Mouse (Mus musculus) forebrain, embryonic 13.5 days (tissue): ENCODE measurements at regions not wholly inside any gene's neighbourhood (a gene's known extent, or its start where the extent isn't known, plus 50 kb on each side); places are given as distances from the start of the nearest gene placed in this dataset.

Source experiments
- ATAC-seq: fragments of 200-750 bp; cut with Nextera tagmentation; 2 replicates; pipeline ENCODE4 v1.8.0; 2017
- H3K27ac ChIP-seq: fragments of 300-500 bp; sonication (generic); 2 replicates; pipeline ENCODE4 v1.5.1; 2015; ENCODE audit warnings: inconsistent platforms, mild to moderate bottlenecking, moderate library complexity
- H3K27me3 ChIP-seq: fragments of 300-500 bp; sonication (generic); 2 replicates; pipeline ENCODE4 v1.6.1; 2015; ENCODE audit warnings: mild to moderate bottlenecking, inconsistent platforms
- H3K36me3 ChIP-seq: fragments of 300-500 bp; sonication (generic); 2 replicates; pipeline ENCODE4 v1.6.1; 2015; ENCODE audit warnings: mild to moderate bottlenecking, inconsistent platforms; ENCODE audit not compliant: poor library complexity, severe bottlenecking
- H3K4me1 ChIP-seq: fragments of 300-500 bp; sonication (generic); 2 replicates; pipeline ENCODE4 v1.6.1; 2015; ENCODE audit warnings: inconsistent platforms
- H3K4me2 ChIP-seq: fragments of 300-500 bp; sonication (generic); 2 replicates; pipeline ENCODE4 v1.6.1; 2015; ENCODE audit warnings: inconsistent platforms, mild to moderate bottlenecking, moderate library complexity
- H3K4me3 ChIP-seq: fragments of 300-500 bp; sonication (generic); 2 replicates; pipeline ENCODE4 v1.5.1; 2015; ENCODE audit warnings: mild to moderate bottlenecking, inconsistent platforms
- H3K9ac ChIP-seq: fragments of 300-500 bp; sonication (generic); 2 replicates; pipeline ENCODE4 v1.6.1; 2015; ENCODE audit warnings: mild to moderate bottlenecking, inconsistent platforms
- H3K9me3 ChIP-seq: fragments of 300-500 bp; sonication (generic); replicated peaks from 2 replicates; pipeline ENCODE4 v1.6.1; 2016; ENCODE audit warnings: inconsistent platforms
- WGBS: fragments of 180-500 bp; shearing (Covaris S2); methylation state at CpG from one replicate; pipeline ENCODE4 v1.1.7; 2015; 5-methylcytosine and 5-hydroxymethylcytosine counted together

- H3K27me3 ChIP-seq, result no peaks in the 10 kb centered on the region
- 90% methylated on average over 12 of the region's 12 CpGs for WGBS
- H3K4me3 ChIP-seq, result no peak overlapping the region
- H3K27ac ChIP-seq, result no peak overlapping the region
- H3K9ac ChIP-seq, result no peak overlapping the region
- no peaks in the 10 kb centered on the region for H3K4me1 ChIP-seq
- H3K4me2 ChIP-seq, result no peak overlapping the region
- no peaks in the 10 kb centered on the region for H3K9me3 ChIP-seq
- H3K36me3 ChIP-seq, result no peaks in the 10 kb centered on the region
- ATAC-seq, result no peak
Measured at GRCm38 (mm10) chr17:14476707-14477106, 197.4 kb downstream of the Smoc2 start.

DNA sequence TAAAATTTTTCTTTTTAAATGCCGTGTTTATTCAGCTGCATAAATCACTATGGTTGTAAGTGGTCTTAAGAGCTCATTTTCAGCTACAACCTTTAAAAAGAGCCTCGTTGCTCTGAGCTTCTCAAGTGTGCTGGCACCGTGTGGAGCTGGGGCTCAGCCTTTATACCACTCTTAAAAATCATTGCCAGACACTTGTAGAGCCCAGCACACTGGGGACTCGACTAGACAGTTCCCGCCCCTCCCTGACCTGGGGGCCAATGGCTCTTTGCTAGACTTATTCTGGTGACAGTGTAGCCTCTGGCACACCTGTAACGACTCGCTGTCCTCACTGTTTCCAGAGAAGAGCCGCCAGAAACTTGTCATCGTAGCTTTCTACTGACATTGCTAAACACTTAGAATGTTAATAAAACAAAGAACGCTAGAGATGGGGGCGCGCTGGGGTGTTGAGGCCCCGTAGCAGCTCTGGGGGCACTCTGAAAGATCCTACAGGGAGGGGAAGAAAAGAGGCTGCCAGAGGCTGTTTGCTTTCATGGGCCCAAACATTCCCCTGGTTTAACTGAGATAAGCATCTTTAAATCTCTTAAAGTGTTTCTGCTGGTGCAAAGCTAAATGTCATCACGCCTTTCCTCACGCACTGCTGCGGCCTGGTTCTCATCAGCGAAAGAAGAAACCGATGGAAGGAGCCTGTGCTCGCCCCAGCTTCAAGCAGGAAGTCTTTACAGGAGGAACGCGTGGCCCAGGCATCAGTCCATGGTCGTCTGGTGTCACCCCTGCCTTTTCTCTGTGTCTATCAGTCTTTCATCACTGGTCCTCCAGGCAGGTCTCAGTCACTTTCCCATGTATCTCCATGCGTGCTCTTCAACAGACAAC, 196.7 kb downstream of the Smoc2 start:
- Histone ChIP-seq H3K4me3 (no peak overlapping the region), H3K27me3 (no peaks in the 10 kb centered on the region), H3K27ac (no peak overlapping the region), H3K36me3 (no peaks in the 10 kb centered on the region), H3K4me1 (no peaks in the 10 kb centered on the region), H3K4me2 (no peak overlapping the region), H3K9ac (no peak overlapping the region), H3K9me3 (no peaks in the 10 kb centered on the region)
- no peak for ATAC-seq
- WGBS, result 74% methylated on average over 23 of the region's 23 CpGs

DNA sequence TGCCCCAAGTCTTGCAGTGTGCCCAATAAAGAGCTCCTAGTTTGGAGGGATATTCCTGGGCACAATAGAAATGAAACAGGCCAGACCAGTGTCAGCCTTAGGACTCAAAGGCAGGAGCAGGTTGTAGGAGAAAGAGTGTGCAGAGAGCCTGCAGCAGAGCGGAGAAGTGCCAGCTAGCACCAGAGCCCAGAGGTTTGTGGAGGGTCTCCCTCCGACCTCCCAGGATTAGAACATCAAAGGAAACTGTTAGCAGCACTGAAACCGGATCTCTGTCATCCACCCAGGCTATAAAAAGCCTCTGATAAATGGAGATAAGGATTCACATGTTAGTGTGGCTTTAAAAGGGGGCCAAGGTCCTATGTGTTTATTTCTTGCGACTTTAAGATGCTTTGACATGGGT, 196.0 kb downstream of the Smoc2 start:
- no peak overlapping the region for H3K4me3 ChIP-seq
- no peaks in the 10 kb centered on the region for H3K36me3 ChIP-seq
- H3K9me3 ChIP-seq, result no peaks in the 10 kb centered on the region
- no peak overlapping the region for H3K27ac ChIP-seq
- H3K4me1 ChIP-seq, result no peaks in the 10 kb centered on the region
- WGBS, result 34% methylated on average over 4 of the region's 4 CpGs
- no peak overlapping the region for H3K9ac ChIP-seq
- no peak overlapping the region for H3K4me2 ChIP-seq
- H3K27me3 ChIP-seq, result no peaks in the 10 kb centered on the region
- ATAC-seq, result no peak

GRCm38 (mm10) chr17:14468754-14469488, 189.6 kb downstream of the Smoc2 start:
- Histone ChIP-seq H3K27me3 (no peaks in the 10 kb centered on the region), H3K4me2 (no peak overlapping the region), H3K9ac (no peak overlapping the region), H3K36me3 (no peaks in the 10 kb centered on the region), H3K4me1 (no peaks in the 10 kb centered on the region), H3K9me3 (no peaks in the 10 kb centered on the region), H3K4me3 (no peak overlapping the region), H3K27ac (no peak overlapping the region)
- 68% methylated on average over 6 of the region's 6 CpGs for WGBS
- no peak for ATAC-seq

- Histone ChIP-seq H3K4me2 (no peak overlapping the region), H3K27me3 (no peaks in the 10 kb centered on the region), H3K27ac (no peak overlapping the region), H3K36me3 (no peaks in the 10 kb centered on the region), H3K4me1 (peaks cover 12% of the 10 kb centered on the region), H3K9me3 (no peaks in the 10 kb centered on the region), H3K9ac (no peak overlapping the region), H3K4me3 (no peak overlapping the region)
- WGBS, result 60% methylated on average over 8 of the region's 8 CpGs
- no peak for ATAC-seq
Measured at GRCm38 (mm10) chr17:14455251-14455743, 176.0 kb downstream of the Smoc2 start.
